Mouse (Mus musculus): Measurements from ENCODE around the gene Fggy.

GRCm38 (mm10) chr4:95738179-95738578, 180.9 kb downstream of the Fggy start:
- no peak for TF ChIP-seq CTCF (IDR thresholded peaks at IDR 0.05; ENCODE audit: control insufficient read depth, insufficient read depth, insufficient replicate concordance, low read depth, low read length)
- no peak for TF ChIP-seq POLR2A (IDR thresholded peaks at IDR 0.05; ENCODE audit: control insufficient read depth, low read depth, low read length)
